Mouse (Mus musculus) liver, embryonic 14.5 days (tissue): ENCODE data around the gene Zfp36l2.

ENCODE experiments used
- CTCF ChIP-seq: IDR thresholded peaks from 2 replicates; pipeline ENCODE4 v1.5.1; 2016; ENCODE audit warnings: antibody characterized with exemption, low read depth, control low read depth
- EP300 ChIP-seq: IDR thresholded peaks from 2 replicates; pipeline ENCODE4 v1.6.1; 2016; ENCODE audit warnings: antibody characterized with exemption, low read depth

GRCm38 (mm10) chr17:84161231-84161854, 26.4 kb downstream of the Zfp36l2 start:
- TF ChIP-seq CTCF, result no peak; the same call in 1 of the 2 replicates
- no peak; the same call in 1 of the 2 replicates for TF ChIP-seq EP300
